Mouse (Mus musculus) adrenal gland, postnatal 10 days (tissue): ENCODE measurements at regions not wholly inside any gene's neighbourhood (a gene's known extent, or its start where the extent isn't known, plus 50 kb on each side); places are given as distances from the start of the nearest gene placed in this dataset.
A peak's percentile ranks its signal among the peaks of the same experiment; 100 is the strongest.

ENCODE experiments used
- DNase-seq: peaks from one replicate; pipeline ENCODE4 v3.0.0; 2021; ENCODE audit warnings: mixed read lengths

DNA sequence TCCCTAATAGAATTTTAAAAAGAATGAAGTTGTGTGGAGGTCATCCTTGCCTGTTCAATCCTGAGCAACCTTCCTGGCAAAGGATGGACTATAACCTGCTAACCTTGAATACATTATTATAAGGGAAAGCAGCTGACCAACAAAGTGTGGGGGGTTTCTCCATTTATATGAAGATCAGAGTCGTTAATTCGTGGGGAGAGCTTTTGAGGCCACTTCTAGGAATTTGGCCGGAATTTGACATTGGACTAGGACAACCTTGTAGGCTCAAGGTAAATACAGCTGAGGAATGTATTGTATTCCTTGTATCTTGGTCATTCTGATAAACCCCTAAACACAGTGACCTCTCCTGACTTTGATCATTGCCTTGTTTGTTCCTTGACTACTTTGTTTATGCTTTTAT is 56.9 kb downstream of the Klf4 start:
- DNase-seq, result no peak

DNA sequence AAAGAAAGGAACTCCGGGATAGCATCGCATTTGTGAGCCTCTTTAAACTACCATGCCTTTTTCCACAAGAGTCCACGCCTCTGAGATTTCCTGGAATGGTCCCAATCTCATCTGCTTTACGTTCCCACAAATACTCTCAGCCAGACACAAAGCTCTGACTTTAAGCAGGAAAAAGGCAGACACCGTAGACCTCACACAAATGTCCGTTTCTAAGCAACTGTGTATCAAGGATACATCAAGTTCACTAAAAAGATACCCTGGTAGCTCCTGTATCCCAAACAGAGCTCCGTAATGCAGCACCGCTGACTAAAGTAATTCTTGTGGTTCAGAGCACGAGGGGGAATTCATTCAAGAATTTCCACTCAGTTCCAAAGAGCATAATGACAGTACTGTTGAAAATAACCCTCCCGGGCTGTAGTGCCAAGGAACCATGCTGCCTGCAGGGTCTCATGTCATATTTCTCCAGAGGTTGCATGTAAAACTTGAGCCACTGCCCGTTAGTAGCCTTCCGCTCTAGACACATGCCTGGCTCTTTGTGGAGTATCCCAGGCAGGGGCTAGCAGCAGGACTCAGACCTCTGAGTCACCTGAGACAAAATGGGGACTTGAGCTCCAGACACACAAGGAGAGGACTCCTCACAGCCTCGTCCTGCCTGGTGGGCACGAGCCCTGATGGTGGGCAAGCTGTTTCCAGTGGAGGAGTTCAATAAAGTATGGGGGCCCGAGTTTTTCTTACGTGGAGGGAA is 58.0 kb downstream of the Klf4 start:
- no peak for DNase-seq

DNA sequence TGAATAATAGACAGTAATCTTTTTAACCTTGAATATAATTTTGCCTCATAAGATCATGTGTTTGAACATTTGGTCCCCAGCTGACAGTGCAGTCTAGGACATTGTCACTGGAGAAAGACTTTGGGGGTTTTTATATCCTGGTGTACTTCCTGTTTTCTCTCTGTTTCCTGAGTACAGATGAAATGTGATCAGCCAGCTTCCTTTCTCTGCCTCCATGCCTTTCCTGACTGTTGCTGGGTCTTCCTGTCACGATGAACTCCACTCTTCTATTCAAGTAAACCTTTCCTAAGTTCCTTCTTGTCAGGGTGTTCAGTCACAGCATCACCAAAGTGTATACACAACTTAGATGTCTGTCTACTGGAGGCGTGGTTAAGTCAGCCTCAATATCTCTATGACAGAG is 59.6 kb downstream of the Klf4 start:
- no peak for DNase-seq

GRCm38 (mm10) chr4:55470779-55471663 is 61.2 kb downstream of the Klf4 start:
- DNase-seq, result no peak

GRCm38 (mm10) chr4:55464192-55464591 is 68.1 kb downstream of the Klf4 start:
- no peak for DNase-seq

- DNase-seq, result peak; percentile 17
Measured at GRCm38 (mm10) chr4:55461927-55462326, 70.3 kb downstream of the Klf4 start.

DNA sequence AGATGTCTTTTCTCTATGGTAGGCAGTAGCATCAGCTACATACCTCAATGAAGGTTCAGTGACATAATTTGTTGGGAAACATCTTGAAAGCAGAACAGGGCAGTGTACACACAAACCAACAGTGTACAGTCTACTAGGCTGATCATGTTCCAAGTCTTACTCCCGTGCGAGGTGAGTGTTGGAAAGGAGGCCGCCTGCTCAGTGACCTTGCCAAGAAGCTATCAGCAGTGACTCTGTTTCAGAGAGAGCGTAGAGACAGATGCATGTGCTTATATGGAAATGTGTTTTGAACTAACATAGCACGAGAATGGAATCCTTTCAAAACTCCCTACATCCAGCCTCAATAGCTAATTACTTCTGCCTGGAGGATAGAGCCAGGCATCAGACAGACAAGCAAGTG is 78.4 kb downstream of the Klf4 start:
- no peak for DNase-seq

DNA sequence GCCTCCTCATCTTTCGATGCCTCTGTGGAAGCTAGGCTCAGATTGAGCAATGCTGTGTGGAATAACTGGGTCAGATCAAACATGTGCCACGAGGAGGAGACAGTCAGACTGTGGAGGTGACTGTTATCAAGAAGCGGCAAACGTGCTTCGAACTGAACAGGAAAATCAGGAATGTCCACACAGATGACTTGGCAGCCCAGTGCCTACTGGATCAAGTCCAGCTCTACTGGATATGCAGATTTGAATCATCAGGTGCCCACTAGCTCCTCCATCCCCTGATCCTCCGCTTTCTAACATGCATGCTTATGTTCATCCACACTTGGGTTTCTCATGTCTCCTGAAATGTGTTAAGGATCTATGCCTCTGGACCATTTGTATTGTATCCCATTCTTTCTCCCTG is 79.7 kb downstream of the Klf4 start:
- DNase-seq, result no peak

- DNase-seq, result no peak
Measured at GRCm38 (mm10) chr4:55451711-55452110, 80.6 kb downstream of the Klf4 start.

DNA sequence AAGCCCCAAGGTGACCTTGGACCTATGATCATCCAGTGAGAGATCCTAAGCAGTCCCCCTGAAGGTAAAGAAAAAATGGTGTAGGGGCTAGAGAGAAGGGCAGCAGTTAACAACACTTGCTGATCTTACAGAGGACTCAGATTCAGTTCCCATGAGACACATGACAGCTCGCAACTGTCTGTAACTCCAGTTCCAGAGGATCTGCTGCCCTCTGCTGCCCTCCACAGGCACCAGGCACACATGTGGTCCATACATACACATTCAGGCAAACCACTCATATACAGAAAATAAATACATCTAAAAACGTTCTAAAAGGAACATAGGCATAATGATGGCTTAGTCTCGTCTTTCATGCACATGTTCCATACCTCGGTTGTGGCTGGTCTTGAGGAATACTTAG is 81.2 kb downstream of the Klf4 start:
- no peak for DNase-seq

GRCm38 (mm10) chr4:55443489-55443888 is 88.8 kb downstream of the Klf4 start:
- no peak for DNase-seq

DNA sequence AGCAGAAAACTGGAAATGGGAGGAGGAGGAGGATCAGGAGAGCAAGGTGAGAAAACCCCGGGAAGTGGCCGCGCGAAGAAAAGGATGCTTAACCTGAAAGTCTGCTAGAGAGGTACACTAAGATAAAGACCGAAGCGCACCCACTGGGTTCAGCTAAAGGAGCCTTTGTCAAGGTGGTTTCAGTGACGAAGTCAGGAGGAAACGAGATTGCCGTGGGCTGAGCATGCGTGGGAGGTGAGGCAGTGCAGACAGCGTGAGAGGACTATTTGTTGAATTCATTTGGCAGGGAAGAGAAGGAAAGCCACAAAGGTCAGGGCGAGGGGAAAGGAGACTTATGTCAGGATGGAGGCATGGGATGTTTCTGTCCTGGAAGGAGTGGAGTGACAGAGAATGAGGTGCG is 90.2 kb downstream of the Klf4 start:
- no peak for DNase-seq
